Mouse (Mus musculus): ENCODE data around the gene Zfp830. TPM values are rescaled to one million over a fixed set of nuclear protein-coding genes. Genes with fewer than 3 reads are reported as not detected.

Gene Zfp830
- 38.9 and 43.1 TPM in 2 replicates for polyA plus RNA-seq (2016; fragmentation: Nextera tagmentation; extraction: Ambion mirVana)

DNA sequence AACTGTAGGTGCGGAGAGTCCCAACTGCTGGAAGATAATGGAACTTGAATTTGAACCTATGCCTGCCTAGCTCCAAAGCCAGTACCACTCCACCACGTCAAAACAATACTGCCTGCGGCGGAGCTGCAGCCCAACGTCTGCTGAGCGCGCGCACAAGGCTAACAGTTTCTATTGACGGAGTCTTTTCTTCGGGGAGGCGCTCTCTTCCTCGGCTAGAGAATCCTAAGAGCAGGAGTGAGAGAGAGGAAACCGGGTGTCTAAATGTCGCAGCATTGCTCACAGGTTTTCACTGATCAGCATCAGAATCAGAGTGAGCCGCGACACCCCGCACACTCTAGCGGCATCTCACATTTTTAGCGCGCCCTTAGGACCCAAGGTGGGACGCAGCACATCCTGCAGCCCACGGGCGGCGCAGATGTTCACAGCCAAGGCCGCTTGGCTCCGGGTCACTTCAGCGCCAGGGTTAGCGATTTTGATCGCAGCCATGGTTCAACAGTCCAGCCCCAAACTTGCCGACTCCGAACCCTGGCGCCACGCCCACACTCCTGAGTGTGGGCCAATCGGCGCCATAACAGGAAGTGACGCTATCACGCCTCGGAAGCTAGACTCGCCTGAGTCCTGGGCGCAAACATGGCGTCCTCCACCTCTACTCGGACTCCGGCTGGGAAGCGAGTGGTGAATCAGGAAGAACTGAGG is at the start of gene Zfp830, which contains the start of gene Cct6b:
Gene Zfp830, plus strand, starts transcription at position 604 of the 696 bp plus-strand sequence.
Gene Cct6b, minus strand, starts transcription at position 580 of the 696 bp plus-strand sequence.
- Histone ChIP-seq H3K9me3 (no peaks in the 10 kb centered on the region), H3K9ac (peak within 1 kb of the TSS; percentile 86), H3K36me3 (peaks cover 9% of the 10 kb centered on the region; the same call in 1 of the 2 replicates), H3K4me3 (peak within 1 kb of the TSS; percentile 86), H3K4me2 (replicated peaks) (peak within 1 kb of the TSS; percentile 92), H3K27me3 (no peaks in the 10 kb centered on the region), H3K4me1 (peaks cover 22% of the 10 kb centered on the region), H3K27ac (peak within 1 kb of the TSS; percentile 94)
- under 1% methylated on average over 44 of the region's 44 CpGs for WGBS
- ATAC-seq (ENCODE audit: insufficient number of reproducible peaks, insufficient read depth, low FRiP score, low TSS enrichment) = peak; percentile 99

DNA sequence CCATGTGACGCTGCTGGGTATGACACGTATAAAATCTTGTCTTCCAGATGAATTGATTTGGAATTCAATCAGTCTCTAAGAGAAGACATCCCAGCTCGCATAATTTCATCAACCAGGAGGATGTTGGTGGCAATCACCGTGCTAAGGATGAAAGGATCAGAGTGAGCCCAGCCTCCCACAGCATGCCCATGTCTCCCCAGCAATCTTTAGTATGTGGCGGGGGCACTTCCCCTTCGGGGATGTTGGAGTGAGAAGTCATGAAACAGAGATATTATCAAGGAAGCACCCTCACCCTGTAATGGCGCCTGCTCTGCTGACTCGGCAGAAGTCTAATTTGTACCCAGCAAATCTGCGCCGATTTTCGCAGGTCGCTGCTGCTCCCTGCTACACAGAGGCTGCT is 44.9 kb upstream of the Zfp830 start:
- no peaks in the 10 kb centered on the region for H3K4me1 ChIP-seq
- WGBS = 85% methylated on average over 12 of the region's 12 CpGs
- H3K27ac ChIP-seq = no peak overlapping the region
- no peaks in the 10 kb centered on the region for H3K9me3 ChIP-seq
- no peak for ATAC-seq (ENCODE audit: insufficient number of reproducible peaks, insufficient read depth, low FRiP score, low TSS enrichment)
- no peaks in the 10 kb centered on the region for H3K36me3 ChIP-seq
- no peak overlapping the region for H3K4me3 ChIP-seq
- no peak overlapping the region for H3K4me2 ChIP-seq (replicated peaks)
- H3K27me3 ChIP-seq = no peaks in the 10 kb centered on the region
- H3K9ac ChIP-seq = no peak overlapping the region

DNA sequence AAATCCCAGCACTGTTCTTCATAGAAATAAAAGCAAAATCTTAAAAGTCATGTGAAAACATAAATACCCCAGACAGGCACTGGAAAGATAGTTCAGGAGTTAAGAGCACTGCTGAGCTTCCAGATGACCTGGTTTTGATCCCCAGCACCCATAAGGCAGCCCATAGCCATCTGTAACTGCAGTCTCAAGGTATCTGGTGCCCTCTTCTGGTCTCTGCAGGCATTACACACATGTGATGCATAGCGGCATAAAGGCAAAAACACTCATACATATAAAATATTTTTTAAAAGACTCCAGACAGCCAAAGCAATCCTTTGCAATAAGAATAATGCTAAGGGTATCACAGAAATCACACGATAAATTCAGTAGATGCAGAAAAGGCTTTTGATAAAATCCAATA is 37.3 kb upstream of the Zfp830 start:
- Histone ChIP-seq H3K4me2 (replicated peaks) (no peak overlapping the region), H3K27ac (no peak overlapping the region), H3K9me3 (0 out of 2 replicates have a peak, but pooled peaks cover 2% of the 10 kb centered on the region), H3K9ac (no peak overlapping the region), H3K36me3 (no peaks in the 10 kb centered on the region), H3K4me1 (no peaks in the 10 kb centered on the region), H3K27me3 (no peaks in the 10 kb centered on the region), H3K4me3 (no peak overlapping the region)
- 92% methylated on average over 2 of the region's 2 CpGs for WGBS
- no peak for ATAC-seq (ENCODE audit: insufficient number of reproducible peaks, insufficient read depth, low FRiP score, low TSS enrichment)

DNA sequence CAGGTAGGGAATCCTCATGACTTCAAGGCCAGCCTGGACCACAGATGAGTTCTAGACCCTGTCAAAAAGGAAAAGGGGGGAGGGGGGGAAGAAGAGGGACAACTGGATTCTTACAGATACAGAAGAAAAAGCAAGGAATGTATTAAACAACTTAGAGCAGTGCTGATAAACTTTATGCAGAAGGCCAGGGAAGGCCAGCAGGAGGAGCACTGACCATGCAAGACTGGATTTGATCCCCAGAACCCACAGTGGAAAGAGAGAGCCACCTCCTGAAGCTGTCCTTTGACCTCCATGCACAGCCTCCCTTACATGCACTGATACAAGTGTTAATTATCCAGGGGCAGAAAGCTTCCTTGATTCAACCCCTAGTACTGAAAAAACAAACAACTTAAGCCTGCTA is 29.9 kb upstream of the Zfp830 start:
- Histone ChIP-seq H3K4me3 (no peak overlapping the region), H3K9ac (no peak overlapping the region), H3K27ac (no peak overlapping the region), H3K9me3 (no peaks in the 10 kb centered on the region), H3K27me3 (no peaks in the 10 kb centered on the region), H3K36me3 (no peaks in the 10 kb centered on the region), H3K4me1 (no peaks in the 10 kb centered on the region), H3K4me2 (replicated peaks) (no peak overlapping the region)
- ATAC-seq (ENCODE audit: insufficient number of reproducible peaks, insufficient read depth, low FRiP score, low TSS enrichment) = no peak

DNA sequence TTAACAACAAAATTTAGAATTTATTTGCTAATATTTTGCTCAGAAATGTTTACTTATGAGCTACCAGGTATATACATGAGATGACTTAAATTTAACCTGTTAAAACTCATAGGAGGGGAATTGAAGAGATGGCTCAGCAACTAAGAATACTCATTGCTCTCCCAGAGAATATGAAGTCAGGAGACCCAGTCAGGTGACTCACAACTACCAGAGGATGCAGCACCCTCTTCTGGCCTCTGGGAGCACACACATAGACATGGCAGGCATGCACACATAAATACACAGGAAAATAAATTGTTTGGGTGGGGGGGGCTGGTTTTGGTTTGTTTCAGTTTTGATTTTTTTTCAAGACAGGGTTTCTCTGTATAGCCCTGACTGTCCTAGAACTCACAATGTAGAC is 25.1 kb upstream of the Zfp830 start:
- Histone ChIP-seq H3K36me3 (no peaks in the 10 kb centered on the region), H3K4me1 (no peaks in the 10 kb centered on the region), H3K27ac (no peak overlapping the region), H3K27me3 (no peaks in the 10 kb centered on the region), H3K4me2 (replicated peaks) (no peak overlapping the region), H3K9ac (no peak overlapping the region), H3K4me3 (no peak overlapping the region), H3K9me3 (no peaks in the 10 kb centered on the region)
- ATAC-seq (ENCODE audit: insufficient number of reproducible peaks, insufficient read depth, low FRiP score, low TSS enrichment) = no peak

DNA sequence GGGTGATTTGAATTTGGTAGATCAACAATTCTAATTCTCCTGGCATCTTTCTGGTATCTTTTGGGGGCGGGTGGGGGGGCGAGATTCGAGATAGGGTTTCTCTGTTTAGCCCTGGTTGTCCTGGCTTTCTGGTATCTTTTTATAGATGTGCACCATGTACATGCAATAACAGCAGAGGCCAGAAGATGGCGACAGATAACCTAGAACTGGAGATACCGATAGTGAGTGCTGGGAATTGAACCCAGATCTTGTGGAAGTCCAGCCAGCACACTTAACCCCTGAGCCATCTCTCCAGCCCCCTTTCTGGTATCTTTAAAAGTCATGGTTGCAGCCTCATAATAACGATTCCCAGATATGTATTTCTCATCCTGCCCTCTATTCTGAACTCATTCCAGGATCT is 18.0 kb upstream of the Zfp830 start:
- H3K9me3 ChIP-seq = no peaks in the 10 kb centered on the region
- no peak overlapping the region for H3K4me3 ChIP-seq
- no peak for ATAC-seq (ENCODE audit: insufficient number of reproducible peaks, insufficient read depth, low FRiP score, low TSS enrichment)
- H3K36me3 ChIP-seq = no peaks in the 10 kb centered on the region
- no peak overlapping the region for H3K27ac ChIP-seq
- H3K27me3 ChIP-seq = no peaks in the 10 kb centered on the region
- 30% methylated on average over 6 of the region's 6 CpGs for WGBS
- no peak overlapping the region for H3K4me2 ChIP-seq (replicated peaks)
- no peaks in the 10 kb centered on the region for H3K4me1 ChIP-seq
- no peak overlapping the region for H3K9ac ChIP-seq

DNA sequence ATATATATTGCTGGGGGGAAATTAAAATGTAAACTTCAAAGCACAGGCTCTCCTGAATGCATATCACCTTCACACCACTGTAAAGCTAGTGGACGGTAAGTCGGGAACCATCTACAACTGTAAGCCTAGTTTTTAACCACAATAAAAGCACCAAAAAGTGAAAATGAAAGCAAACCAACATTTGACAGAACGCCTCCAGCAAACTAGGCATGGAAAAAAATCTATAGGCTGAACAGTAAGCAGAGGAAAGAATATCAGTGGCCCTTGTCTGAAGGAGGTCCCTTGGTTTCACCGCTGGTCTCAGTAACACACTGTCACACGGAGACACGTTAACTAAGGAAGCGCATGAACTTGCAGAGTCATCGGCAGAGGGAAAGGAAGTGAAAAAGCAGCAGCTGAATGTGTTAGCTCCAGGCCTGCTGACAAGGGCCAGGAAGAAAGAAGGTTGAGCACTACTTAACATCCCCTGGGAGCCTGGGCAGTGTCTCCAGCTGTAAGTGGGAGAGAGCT is 17.2 kb upstream of the Zfp830 start:
- no peak for ATAC-seq (ENCODE audit: insufficient number of reproducible peaks, insufficient read depth, low FRiP score, low TSS enrichment)
- 83% methylated on average over 8 of the region's 8 CpGs for WGBS
- H3K27ac ChIP-seq = no peak overlapping the region

DNA sequence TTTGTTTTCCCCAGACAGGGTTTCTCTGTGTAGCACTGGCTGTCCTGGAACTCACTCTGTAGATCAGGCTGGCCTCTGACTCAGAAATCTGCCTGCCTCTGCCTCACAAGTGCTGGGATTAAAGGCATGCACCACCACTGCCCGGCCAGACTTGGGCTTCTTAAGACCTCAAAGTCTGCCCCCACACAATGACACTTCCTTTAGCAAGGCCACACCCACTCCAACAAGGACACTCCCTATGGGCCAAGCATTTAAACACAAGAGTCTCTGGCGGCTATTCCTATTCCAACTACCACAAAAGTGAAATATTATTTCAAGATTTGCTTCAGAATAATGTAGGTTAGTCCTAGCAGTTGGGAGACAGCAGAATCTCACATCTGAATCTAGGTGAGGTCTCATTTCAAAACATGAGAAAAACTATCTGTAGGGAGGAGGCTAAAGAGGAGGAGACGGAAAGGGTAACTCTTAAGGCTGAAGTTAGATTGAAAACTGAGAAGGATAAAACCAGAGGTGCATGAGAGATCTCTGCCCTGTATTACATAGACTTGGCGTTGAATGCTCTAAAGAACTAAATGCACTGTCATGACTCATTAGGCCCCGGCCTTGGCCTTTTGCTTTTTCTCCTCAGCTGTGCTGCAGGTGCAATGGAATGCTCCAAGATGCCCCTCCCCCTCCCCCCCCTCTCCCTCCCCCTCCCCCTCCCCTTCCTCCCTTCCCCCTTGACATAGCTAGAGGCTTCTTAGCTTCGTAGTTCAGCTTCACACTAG is 11.6 kb upstream of the Zfp830 start:
- H3K27me3 ChIP-seq = no peaks in the 10 kb centered on the region
- H3K4me1 ChIP-seq = no peaks in the 10 kb centered on the region
- H3K36me3 ChIP-seq = no peaks in the 10 kb centered on the region
- H3K4me2 ChIP-seq (replicated peaks) = no peak overlapping the region
- no peak overlapping the region for H3K9ac ChIP-seq
- H3K9me3 ChIP-seq = no peaks in the 10 kb centered on the region
- no peak overlapping the region for H3K27ac ChIP-seq
- no peak for ATAC-seq (ENCODE audit: insufficient number of reproducible peaks, insufficient read depth, low FRiP score, low TSS enrichment)
- no peak overlapping the region for H3K4me3 ChIP-seq
- WGBS = 64% methylated on average over 5 of the region's 6 CpGs

More for the DNA sequence above, 17.2 kb upstream of the Zfp830 start:
- Histone ChIP-seq H3K9ac (no peak overlapping the region), H3K4me1 (no peaks in the 10 kb centered on the region), H3K9me3 (no peaks in the 10 kb centered on the region), H3K36me3 (no peaks in the 10 kb centered on the region), H3K4me3 (no peak overlapping the region), H3K27me3 (no peaks in the 10 kb centered on the region), H3K4me2 (replicated peaks) (no peak overlapping the region)

DNA sequence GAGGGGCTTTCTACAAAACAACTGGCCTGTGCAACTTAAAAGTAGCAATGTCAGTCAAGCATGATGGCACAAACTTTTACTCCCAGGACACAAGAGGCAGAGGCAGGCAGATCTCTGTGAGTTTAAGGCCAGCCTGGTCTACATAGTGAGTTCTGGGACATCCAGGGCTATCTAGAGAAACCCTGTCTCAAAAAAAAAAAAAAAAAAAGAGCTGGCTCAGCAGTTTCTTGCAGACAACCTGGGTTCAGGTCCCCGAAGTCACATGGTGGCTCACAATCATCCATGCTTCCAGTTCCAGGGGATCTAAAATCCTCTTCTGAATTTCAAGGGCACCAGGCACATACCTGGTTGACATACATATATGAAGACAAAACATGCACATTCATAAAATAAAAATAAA is 8.2 kb upstream of the Zfp830 start:
- no peak overlapping the region for H3K27ac ChIP-seq
- no peak overlapping the region for H3K4me2 ChIP-seq (replicated peaks)
- H3K4me3 ChIP-seq = no peak overlapping the region
- H3K9me3 ChIP-seq = no peaks in the 10 kb centered on the region
- WGBS = 93% methylated on average over 1 of the region's 1 CpGs
- no peak overlapping the region for H3K9ac ChIP-seq
- ATAC-seq (ENCODE audit: insufficient number of reproducible peaks, insufficient read depth, low FRiP score, low TSS enrichment) = no peak
- H3K4me1 ChIP-seq = no peaks in the 10 kb centered on the region
- no peaks in the 10 kb centered on the region for H3K36me3 ChIP-seq
- H3K27me3 ChIP-seq = no peaks in the 10 kb centered on the region

DNA sequence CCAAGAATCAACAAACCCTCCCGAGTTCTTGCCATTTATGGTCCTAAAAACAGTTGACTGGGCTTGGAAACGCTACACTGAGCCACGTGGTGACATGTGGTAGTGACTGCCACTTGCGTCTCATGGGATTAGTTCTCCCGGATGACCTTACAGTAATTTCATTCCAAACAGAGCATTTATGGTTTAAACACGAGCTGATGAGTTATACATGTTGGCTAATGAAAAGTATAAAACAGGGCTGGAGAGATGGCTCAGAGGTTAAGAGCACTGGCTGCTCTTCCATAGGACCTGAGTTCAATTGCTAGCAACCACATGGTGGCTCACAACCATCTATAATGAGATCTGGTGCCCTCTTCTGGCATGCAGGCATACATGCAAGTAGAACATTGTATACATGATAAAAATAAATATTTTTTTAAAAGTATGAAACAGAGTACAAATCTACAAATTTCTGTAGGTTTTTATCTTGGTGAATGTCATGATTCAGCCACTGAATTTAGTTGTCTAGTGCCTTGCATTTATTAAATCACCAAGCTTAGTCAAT is 1.8 kb upstream of the Zfp830 start:
- Histone ChIP-seq H3K27ac (no peak overlapping the region), H3K27me3 (no peaks in the 10 kb centered on the region), H3K9me3 (no peaks in the 10 kb centered on the region), H3K36me3 (0 out of 2 replicates have a peak, but pooled peaks cover 2% of the 10 kb centered on the region), H3K4me2 (replicated peaks) (no peak overlapping the region), H3K4me3 (no peak overlapping the region), H3K4me1 (peaks cover 22% of the 10 kb centered on the region), H3K9ac (no peak overlapping the region)
- WGBS = 85% methylated on average over 6 of the region's 6 CpGs
- ATAC-seq (ENCODE audit: insufficient number of reproducible peaks, insufficient read depth, low FRiP score, low TSS enrichment) = no peak

DNA sequence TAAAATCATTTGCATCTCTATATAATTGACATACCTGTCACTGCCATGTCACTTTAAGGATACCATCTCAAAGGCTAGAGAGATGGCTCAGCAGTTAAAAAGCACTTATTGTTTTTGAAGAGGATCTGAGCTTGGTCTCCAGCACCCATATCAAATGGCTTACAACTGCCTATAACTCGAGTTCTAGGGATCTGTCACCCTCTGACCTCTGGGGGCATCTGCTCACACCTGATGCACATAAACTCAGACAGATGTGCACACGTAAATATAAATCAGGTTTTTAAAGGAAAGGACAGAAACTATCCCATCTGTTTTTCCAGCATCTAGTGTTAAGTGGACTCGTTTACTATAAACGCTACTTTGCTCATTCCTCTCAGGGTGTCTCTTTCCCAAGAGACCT is 884 bp upstream of the Zfp830 start:
- Histone ChIP-seq H3K27me3 (no peaks in the 10 kb centered on the region), H3K4me2 (replicated peaks) (peak overlapping the region; percentile 92), H3K36me3 (0 out of 2 replicates have a peak, but pooled peaks cover 2% of the 10 kb centered on the region), H3K4me1 (peaks cover 22% of the 10 kb centered on the region), H3K27ac (peak overlapping the region; percentile 94), H3K9me3 (no peaks in the 10 kb centered on the region), H3K4me3 (peak overlapping the region; percentile 86), H3K9ac (peak overlapping the region; percentile 86; the same call in 1 of the 2 replicates)
- no peak for ATAC-seq (ENCODE audit: insufficient number of reproducible peaks, insufficient read depth, low FRiP score, low TSS enrichment)
- WGBS = 13% methylated on average over 4 of the region's 4 CpGs
